Mouse (Mus musculus) CD4-positive, CD25-positive, alpha-beta regulatory T cell, adult 9 weeks (primary cell): Measurements from ENCODE around the gene 1190005I06Rik. TPM values are rescaled to one million over a fixed set of nuclear protein-coding genes. Genes with fewer than 3 reads are reported as not detected.

ENCODE experiments used
- polyA plus RNA-seq: library from polyadenylated mRNA; unstranded; fragments of 100-300 nt; shearing (Covaris generic); gene quantifications from one replicate; pipeline ENCODE4 v1.2.1, GENCODE M21; 2017

Gene 1190005I06Rik
- polyA plus RNA-seq: not detected

GRCm38 (mm10) chr8:120647532-120647931 is at the start of gene 1190005I06Rik:
TSS of gene 1190005I06Rik (minus strand) at chr8:120647632.

GRCm38 (mm10) chr8:120668374-120668905 is 21.0 kb upstream of the 1190005I06Rik start, which contains the start of gene Emc8:
TSS of gene Emc8 (minus strand) at chr8:120668573.

GRCm38 (mm10) chr8:120667561-120668373 is 20.3 kb upstream of the 1190005I06Rik start, which contains the start of the genes Gm27021 and Cox4i1:
TSS of gene Gm27021 (minus strand) at chr8:120668079.
TSS of gene Cox4i1 (plus strand) at chr8:120668222.

GRCm38 (mm10) chr8:120588908-120589771 is 58.3 kb downstream of the 1190005I06Rik start, which contains the start of gene Gins2:
TSS of gene Gins2 (minus strand) at chr8:120589304.

Other genes with a start within 250 kb of the 1190005I06Rik start
- gene Gins2, start 58.3 kb downstream of the 1190005I06Rik start, polyA plus RNA-seq: 12.1 TPM
- not detected for gene Gm27021, start 20.4 kb upstream of the 1190005I06Rik start, polyA plus RNA-seq
- 951 TPM for gene Cox4i1, start 20.6 kb upstream of the 1190005I06Rik start, polyA plus RNA-seq
- gene Emc8, start 20.9 kb upstream of the 1190005I06Rik start, polyA plus RNA-seq: 39.9 TPM
- gene Irf8, start 88.7 kb upstream of the 1190005I06Rik start, polyA plus RNA-seq: 32.5 TPM